Mouse (Mus musculus) layer of hippocampus, adult 8-10 months (tissue): ENCODE results near the gene Lrrn1. TPM values are rescaled to one million over a fixed set of nuclear protein-coding genes. Genes with fewer than 3 reads are reported as not detected.

ENCODE experiments used
- DNase-seq, 2 experiments: peaks; one replicate each; pipeline ENCODE4 v3.0.0; 2022; ENCODE audit warnings: low spot score in 2 of 2
- total RNA-seq, 4 experiments: library from RNA; stranded (reverse); gene quantifications; 2 replicates each; pipeline ENCODE4 v1.2.4; 2022

Lrrn1 gene
- total RNA-seq, 4 experiments from 2014 or later, result 86.0 to 95.0 (median 87.0) TPM

- no peak for DNase-seq
Measured at GRCm38 (mm10) chr6:107577309-107577708, 47.7 kb downstream of the Lrrn1 start.

GRCm38 (mm10) chr6:107583759-107584383 lies 54.3 kb downstream of the Lrrn1 start:
- no peak for DNase-seq

GRCm38 (mm10) chr6:107605151-107605550 lies 75.6 kb downstream of the Lrrn1 start:
- no peak for DNase-seq

- DNase-seq, result no peak
Measured at GRCm38 (mm10) chr6:107614288-107614687, 84.7 kb downstream of the Lrrn1 start.
